8 mouse cellular contexts compared by ENCODE assay signal in genomic region chr17:83277117-83277947, GRCm38 (mm10).
A peak's percentile ranks its signal among the peaks of the same experiment; 100 is the strongest.
DNase-seq lines count a peak whose midpoint lies in the region.

No protein-coding gene starts in this region.

- H3K27ac ChIP-seq in forebrain, embryonic 10.5 days = peak overlapping the region; percentile 86

- no peaks in the 10 kb centered on the region for H3K9me3 ChIP-seq in forebrain, embryonic 10.5 days

- peaks cover 50% of the 10 kb centered on the region for H3K27me3 ChIP-seq in forebrain, embryonic 10.5 days (ENCODE audit: poor library complexity, severe bottlenecking)

- peaks cover 57% of the 10 kb centered on the region for H3K4me1 ChIP-seq in forebrain, embryonic 10.5 days

- H3K4me3 ChIP-seq in forebrain, embryonic 10.5 days = peak overlapping the region; percentile 69

- intact Hi-C loops in heart, postnatal 25 days (cut with DNase I) = loop anchor here (5.0 kb wide), 3 partner anchors 55 to 155 kb away; partner anchors contain the start of gene Eml4

- WGBS in forebrain, embryonic 10.5 days = 21% methylated on average over 26 of the region's 26 CpGs

- H3K36me3 ChIP-seq in forebrain, embryonic 10.5 days (replicated peaks) = no peaks in the 10 kb centered on the region

- peak; percentile 42 to 56 for DNase-seq in urinary bladder, adult 18-20 months (ENCODE audit: low spot score in 2 of 2)
- DNase-seq in urinary bladder, adult 2 months (ENCODE audit: low spot score) = no peak
- DNase-seq in forebrain, embryonic 10.5 days (ENCODE audit: extremely low spot score, low spot score) = peak; percentile 66
- peak; percentile 35 for DNase-seq in heart, postnatal 25 days (ENCODE audit: low spot score)
- DNase-seq in kidney, postnatal 4 days = peak; percentile 75 to 82
- peak; percentile 74 to 81 for DNase-seq in lung, postnatal 4 days
- peak; percentile 56 for DNase-seq in right cerebral cortex, postnatal 14 days
- DNase-seq in c-Kit-positive CD71-positive TER-119-positive erythroid progenitor cells, embryonic 14.5 days (ENCODE audit: low spot score) = no peak

Comparison
In these comparisons a context has a peak if more than half of its experiments do, and no peak if none do; other contexts are left out.
1. DNase-seq: peak in urinary bladder, adult 18-20 months (2 of 2), forebrain, embryonic 10.5 days (single experiment), heart, postnatal 25 days (single experiment), kidney, postnatal 4 days (2 of 2), lung, postnatal 4 days (2 of 2) and right cerebral cortex, postnatal 14 days (single experiment); none in urinary bladder, adult 2 months (single experiment) and c-Kit-positive CD71-positive TER-119-positive erythroid progenitor cells, embryonic 14.5 days (single experiment).